Mouse (Mus musculus): ENCODE data around the gene Sorbs1.

The Sorbs1 gene

GRCm38 (mm10) chr19:40437651-40438068, 75.9 kb downstream of the Sorbs1 start:
- no peak for DNase-seq (ENCODE audit: low read depth, low spot score)

- DNase-seq (ENCODE audit: low read depth, low spot score) = no peak
These were observed 76.9 kb downstream of the Sorbs1 start for GRCm38 (mm10) chr19:40436465-40437200.

GRCm38 (mm10) chr19:40435797-40436196, 77.8 kb downstream of the Sorbs1 start:
- DNase-seq (ENCODE audit: low read depth, low spot score) = no peak

- no peak for DNase-seq (ENCODE audit: low read depth, low spot score)
These were observed 78.5 kb downstream of the Sorbs1 start for GRCm38 (mm10) chr19:40435045-40435444.

GRCm38 (mm10) chr19:40434042-40434869, 79.3 kb downstream of the Sorbs1 start:
- DNase-seq (ENCODE audit: low read depth, low spot score) = peak; percentile 7

GRCm38 (mm10) chr19:40433316-40433912, 80.2 kb downstream of the Sorbs1 start:
- DNase-seq (ENCODE audit: low read depth, low spot score) = no peak

GRCm38 (mm10) chr19:40431969-40432368, 81.6 kb downstream of the Sorbs1 start:
- no peak for DNase-seq (ENCODE audit: low read depth, low spot score)

- no peak for DNase-seq (ENCODE audit: low read depth, low spot score)
These were observed 84.0 kb downstream of the Sorbs1 start for GRCm38 (mm10) chr19:40429572-40429971.

GRCm38 (mm10) chr19:40429169-40429568, 84.4 kb downstream of the Sorbs1 start:
- no peak for DNase-seq (ENCODE audit: low read depth, low spot score)

GRCm38 (mm10) chr19:40426103-40426960, 87.2 kb downstream of the Sorbs1 start:
- no peak for DNase-seq (ENCODE audit: low read depth, low spot score)

- DNase-seq (ENCODE audit: low read depth, low spot score) = no peak
These were observed 88.3 kb downstream of the Sorbs1 start for GRCm38 (mm10) chr19:40425326-40425725.

- no peak for DNase-seq (ENCODE audit: low read depth, low spot score)
These were observed 92.5 kb downstream of the Sorbs1 start for GRCm38 (mm10) chr19:40421037-40421436.

- no peak for DNase-seq (ENCODE audit: low read depth, low spot score)
These were observed 94.3 kb downstream of the Sorbs1 start for GRCm38 (mm10) chr19:40419315-40419714.

GRCm38 (mm10) chr19:40417155-40417821, 96.3 kb downstream of the Sorbs1 start:
- no peak for DNase-seq (ENCODE audit: low read depth, low spot score)

GRCm38 (mm10) chr19:40415725-40416124, 97.9 kb downstream of the Sorbs1 start:
- no peak for DNase-seq (ENCODE audit: low read depth, low spot score)

- DNase-seq (ENCODE audit: low read depth, low spot score) = no peak
These were observed 98.6 kb downstream of the Sorbs1 start for GRCm38 (mm10) chr19:40414798-40415475.

- DNase-seq (ENCODE audit: low read depth, low spot score) = no peak
These were observed 99.2 kb downstream of the Sorbs1 start for GRCm38 (mm10) chr19:40414386-40414785.

GRCm38 (mm10) chr19:40411379-40411813, 102.2 kb downstream of the Sorbs1 start:
- no peak for DNase-seq (ENCODE audit: low read depth, low spot score)

GRCm38 (mm10) chr19:40410511-40410910, 103.1 kb downstream of the Sorbs1 start:
- DNase-seq (ENCODE audit: low read depth, low spot score) = no peak

GRCm38 (mm10) chr19:40410109-40410508, 103.5 kb downstream of the Sorbs1 start:
- no peak for DNase-seq (ENCODE audit: low read depth, low spot score)
